Mouse (Mus musculus) T-cell, adult 66 days (primary cell): Measurements from ENCODE around the gene Bloc1s5. TPM values are rescaled to one million over a fixed set of nuclear protein-coding genes. Genes with fewer than 3 reads are reported as not detected.

Experiments
- total RNA-seq, 2 experiments: library from RNA; stranded (reverse); gene quantifications; 3 replicates in 1 of 2; 4 replicates in 1 of 2; pipeline ENCODE4 v1.2.4; 2023

Bloc1s5 gene
- 1 to 10 TPM; 4.4 to 6.4 TPM for total RNA-seq

GRCm38 (mm10) chr13:38634800-38635269 lies at the start of gene Bloc1s5:
Gene Bloc1s5, minus strand, starts transcription at chr13:38635109.

GRCm38 (mm10) chr13:38658528-38659280 lies 23.8 kb upstream of the Bloc1s5 start, which contains the start of gene Eef1e1:
Gene Eef1e1, minus strand, starts transcription at chr13:38659058.

Other genes with a start within 250 kb of the Bloc1s5 start
- 10 to 100 TPM; 37.0 to 39.2 TPM for gene Txndc5, start 106.3 kb downstream of the Bloc1s5 start, total RNA-seq
- 10 to 100 TPM; 31.5 to 35.3 TPM for gene Eef1e1, start 23.9 kb upstream of the Bloc1s5 start, total RNA-seq